Mouse (Mus musculus) natural killer cell, adult 2 months (primary cell): ENCODE results near the gene Rpl27a.
A peak's percentile ranks its signal among the peaks of the same experiment; 100 is the strongest.

Experiments used
- DNase-seq, 2 experiments: peaks; one replicate each; pipeline ENCODE4 v3.0.0; 2022; ENCODE audit warnings: low spot score in 2 of 2

The Rpl27a gene

DNA sequence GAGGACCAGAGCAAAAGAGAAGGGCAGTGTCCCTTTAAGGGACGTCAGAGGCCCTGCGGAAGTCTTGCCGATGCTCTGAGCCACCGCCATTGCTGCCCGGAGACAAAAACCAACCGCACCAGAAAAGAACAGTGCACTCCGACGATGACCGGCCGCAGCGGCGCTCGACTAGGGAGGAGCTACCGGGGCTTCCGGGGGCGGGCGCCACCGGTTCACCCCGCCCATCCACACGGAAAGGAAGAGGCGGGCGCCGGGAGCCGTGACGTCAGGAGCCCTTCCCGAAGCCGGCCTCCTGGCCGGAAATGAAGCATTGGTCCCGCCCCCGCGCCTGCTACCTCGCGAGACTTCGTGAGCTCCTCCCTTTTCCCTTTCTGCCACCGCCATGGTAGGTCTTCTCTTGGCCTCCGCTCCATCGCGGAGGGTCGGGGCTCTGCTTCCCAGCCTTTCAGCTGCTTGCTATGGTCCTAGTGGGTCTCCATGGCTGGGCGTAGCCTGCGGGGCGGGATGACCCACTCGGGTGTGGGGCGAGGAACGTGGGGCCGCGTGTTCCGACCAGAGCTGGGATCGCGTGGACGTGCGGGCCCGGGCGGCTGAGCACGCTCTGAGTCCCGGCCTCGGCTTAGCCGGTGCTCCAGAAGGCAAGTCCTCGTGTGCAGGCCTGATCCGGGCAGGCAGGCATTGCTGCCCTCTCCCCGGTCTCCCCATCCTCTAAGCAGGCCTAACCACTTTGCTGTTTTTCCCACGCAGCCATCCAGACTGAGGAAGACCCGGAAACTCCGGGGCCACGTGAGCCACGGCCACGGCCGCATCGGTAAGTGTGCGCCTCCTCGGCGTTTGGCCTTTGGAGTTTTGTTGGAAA, at the start of gene Rpl27a:
Gene Rpl27a (plus strand): TSS at position 310 of the 859 bp plus-strand sequence.
- DNase-seq = peak; percentile 99

GRCm38 (mm10) chr7:109470700-109471099, 48.2 kb upstream of the Rpl27a start:
- no peak for DNase-seq

DNA sequence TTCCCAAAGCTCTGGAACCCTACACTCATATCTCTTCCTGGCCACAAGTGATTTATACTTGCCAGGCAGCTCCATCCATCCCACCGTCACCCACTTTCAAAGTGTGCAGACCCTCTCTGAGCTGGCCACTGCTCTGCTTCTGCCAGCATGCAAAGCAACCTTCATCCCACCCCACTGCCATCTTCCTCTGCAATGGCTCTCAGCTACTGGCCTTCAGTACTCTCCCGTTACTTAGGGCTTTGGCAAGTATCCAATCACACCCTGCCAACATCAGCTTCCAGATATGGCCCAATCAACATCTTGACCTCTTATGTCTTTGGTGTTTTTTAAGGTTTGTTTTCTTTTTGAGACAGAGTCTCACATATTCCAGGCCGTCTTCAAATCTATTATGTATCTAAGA, 41.0 kb upstream of the Rpl27a start:
- DNase-seq = no peak

DNA sequence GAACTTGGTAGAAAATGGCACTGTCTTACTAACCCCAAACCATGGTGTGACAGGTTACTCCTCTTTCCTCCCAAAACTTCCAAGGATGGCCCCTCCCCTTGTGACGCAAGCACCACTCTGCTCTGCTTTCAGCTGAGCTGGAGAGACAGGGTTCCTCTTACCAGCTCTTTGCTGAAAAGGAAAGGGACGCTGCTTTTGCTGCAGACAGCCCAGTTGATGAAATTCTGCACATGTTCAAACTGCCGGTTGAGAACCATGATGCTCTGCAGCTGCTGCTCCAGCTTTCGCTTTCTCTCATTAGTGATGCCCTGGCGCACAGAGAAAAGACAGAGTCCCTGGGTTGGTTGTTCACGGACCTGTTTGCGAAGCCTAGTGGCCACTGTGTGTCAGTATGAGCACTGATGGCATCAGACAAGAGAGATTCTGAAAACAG, 38.2 kb upstream of the Rpl27a start:
- DNase-seq = peak; percentile 7 to 8

DNA sequence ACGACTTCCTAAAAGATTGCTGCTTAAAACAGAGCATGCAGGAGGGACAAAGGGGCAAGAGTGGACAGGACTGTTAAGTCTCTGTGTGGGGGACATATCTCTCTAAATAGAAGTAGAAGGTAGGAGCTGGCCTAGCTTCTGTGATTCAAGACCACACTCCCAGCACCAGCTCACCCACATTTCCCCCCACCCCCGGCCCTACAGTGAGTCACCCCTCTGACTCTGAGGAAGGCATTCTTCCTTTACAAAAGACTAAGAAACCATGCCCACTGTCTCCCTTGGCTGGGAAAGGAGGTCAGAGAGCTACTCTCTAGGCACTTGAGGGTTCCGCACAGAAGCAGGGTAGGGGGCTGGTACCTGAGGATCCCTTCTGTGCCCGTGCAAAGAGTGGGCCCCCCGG, 34.7 kb upstream of the Rpl27a start:
- no peak for DNase-seq

GRCm38 (mm10) chr7:109492616-109493318, 26.2 kb upstream of the Rpl27a start:
- DNase-seq = no peak

GRCm38 (mm10) chr7:109493319-109494316, 25.3 kb upstream of the Rpl27a start:
- DNase-seq = no peak

- no peak for DNase-seq
These were observed 21.4 kb upstream of the Rpl27a start for GRCm38 (mm10) chr7:109497507-109497906.

DNA sequence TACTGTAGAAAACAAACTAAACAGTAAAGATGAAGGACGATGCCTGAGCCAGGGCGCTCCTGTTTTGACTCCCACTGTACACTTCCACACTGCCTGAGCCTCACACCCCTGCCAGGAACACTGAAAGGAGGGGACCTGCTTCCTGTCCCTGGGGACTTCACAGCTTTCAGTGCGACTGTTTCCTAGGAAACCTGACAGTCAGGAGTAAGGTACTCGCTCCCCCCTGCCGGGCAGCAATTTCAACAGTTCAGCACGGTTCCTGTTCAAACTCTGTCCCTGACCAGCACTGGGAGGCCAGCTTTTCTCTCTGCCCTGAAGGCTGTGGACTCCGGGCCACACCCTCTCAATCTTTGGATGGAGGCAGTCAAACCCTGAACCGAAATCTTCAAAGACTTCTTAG, 11.8 kb upstream of the Rpl27a start:
- DNase-seq = no peak

DNA sequence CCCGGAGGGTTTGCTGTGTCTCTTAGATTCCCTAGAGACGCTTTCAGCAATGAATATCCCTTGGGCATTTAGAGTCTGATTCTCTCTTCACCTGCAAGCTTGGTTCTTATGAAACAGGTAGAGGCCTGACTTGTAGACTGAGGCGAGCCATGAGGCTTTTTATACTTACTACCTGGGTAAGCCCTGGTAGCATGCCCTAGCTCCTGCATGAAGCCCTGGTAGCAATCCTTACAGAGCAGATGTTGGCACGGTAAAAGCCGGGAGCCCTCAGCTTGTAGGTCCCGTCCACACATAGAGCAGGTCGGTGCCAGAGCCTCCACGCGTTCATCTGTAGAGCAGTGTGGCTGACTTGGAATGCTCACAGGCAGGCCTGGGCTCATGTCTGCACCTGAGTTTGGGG, 11.4 kb upstream of the Rpl27a start:
- DNase-seq = no peak

- DNase-seq = no peak
These were observed 10.9 kb upstream of the Rpl27a start, which contains the start of gene Trim66 for GRCm38 (mm10) chr7:109508034-109508433. Trim66 (minus strand) TSS chr7:109508134.

- peak in 1 of 2 experiments; percentile 24 for DNase-seq
These were observed 8.1 kb upstream of the Rpl27a start for GRCm38 (mm10) chr7:109510799-109511198.

DNA sequence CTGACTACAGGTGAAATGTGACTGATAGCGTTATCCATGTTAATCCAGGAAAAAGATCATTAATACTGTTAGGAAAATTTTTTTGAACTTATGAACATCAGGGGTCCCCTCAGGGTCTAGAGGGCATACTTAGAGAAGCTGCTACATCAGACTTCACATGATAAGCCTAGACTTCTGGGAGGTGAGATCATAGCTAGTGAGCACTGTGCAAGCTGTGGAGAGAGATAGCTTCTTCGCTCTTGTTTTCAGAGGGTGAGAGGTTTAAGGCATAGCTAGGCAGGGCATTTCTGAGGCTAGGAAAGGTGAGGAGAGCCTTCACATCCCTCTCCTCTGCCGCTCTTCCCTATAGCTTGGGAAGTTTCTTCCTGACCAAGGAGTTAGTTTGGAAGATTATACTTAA, 7.1 kb upstream of the Rpl27a start:
- DNase-seq = no peak

- no peak for DNase-seq
These were observed 2.4 kb upstream of the Rpl27a start for GRCm38 (mm10) chr7:109516500-109516899.

DNA sequence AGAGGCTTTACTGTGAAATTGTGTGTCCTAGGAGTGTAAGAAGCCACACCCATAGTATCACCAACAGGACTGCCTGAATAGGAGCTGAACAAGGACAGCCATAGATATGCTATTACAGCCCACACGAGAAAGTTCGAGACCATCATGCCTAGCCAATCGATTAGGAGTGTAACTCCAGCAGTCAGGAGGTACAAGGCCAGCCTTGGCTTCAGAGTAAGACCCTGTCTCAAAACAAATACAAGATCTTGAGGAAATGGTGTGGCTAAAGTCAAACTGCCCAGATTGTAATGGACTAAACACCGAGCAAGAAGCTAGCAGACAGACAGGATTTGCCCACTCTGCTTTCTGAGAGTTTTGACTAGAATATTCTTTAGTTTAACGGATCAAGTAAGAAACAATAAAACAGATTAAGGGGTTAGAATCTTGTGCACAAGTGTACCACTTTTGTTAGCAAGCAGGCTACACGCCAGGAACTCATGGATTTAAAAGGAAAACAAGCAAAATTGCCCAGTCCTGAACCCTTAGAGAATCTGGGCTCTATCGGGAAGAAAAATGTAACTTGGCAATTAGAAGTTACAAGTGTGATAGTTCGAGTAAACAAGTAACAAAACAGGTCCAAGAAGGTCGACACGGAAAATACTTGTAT, 788 bp upstream of the Rpl27a start:
- no peak for DNase-seq

GRCm38 (mm10) chr7:109519936-109520335, 989 bp downstream of the Rpl27a start:
- DNase-seq = no peak

DNA sequence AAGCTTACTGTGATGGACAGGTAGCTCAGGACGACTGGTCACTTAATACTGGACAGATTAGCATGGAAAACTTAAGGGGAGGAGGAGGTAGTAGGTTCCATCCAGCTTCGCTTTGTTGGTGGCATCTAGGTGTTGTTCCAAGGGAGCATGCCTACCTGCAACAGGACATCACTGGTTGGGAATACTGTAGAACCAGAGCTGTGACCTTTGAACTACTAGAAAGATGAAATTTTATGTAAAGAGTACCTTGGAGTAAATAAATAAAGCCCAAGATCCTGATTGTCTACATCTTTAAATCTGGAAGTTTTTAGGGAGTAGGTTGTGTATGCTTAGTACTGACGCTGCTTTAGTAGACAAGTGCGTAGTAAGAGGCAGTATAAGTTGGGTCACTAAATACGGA, 3.1 kb downstream of the Rpl27a start:
- DNase-seq = no peak

DNA sequence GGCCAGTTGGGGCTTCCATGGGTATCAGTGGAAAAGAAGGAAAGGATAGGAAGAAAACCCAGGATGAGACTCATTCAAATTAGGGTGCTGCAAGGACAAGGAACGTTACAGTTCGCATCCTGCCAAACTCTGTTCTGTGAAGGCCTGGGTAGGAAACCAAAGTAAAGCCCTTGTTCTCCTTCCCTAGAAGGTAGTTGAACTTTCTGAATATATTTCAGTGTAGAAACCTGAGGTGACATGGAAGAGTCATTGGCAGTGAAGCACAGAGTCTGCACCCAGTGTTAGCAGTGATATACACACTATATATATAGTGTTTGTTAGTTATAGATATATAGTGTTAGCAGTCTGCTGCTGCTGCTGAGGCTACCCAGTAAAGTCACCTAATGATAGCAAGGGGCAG, 4.4 kb downstream of the Rpl27a start:
- no peak for DNase-seq

DNA sequence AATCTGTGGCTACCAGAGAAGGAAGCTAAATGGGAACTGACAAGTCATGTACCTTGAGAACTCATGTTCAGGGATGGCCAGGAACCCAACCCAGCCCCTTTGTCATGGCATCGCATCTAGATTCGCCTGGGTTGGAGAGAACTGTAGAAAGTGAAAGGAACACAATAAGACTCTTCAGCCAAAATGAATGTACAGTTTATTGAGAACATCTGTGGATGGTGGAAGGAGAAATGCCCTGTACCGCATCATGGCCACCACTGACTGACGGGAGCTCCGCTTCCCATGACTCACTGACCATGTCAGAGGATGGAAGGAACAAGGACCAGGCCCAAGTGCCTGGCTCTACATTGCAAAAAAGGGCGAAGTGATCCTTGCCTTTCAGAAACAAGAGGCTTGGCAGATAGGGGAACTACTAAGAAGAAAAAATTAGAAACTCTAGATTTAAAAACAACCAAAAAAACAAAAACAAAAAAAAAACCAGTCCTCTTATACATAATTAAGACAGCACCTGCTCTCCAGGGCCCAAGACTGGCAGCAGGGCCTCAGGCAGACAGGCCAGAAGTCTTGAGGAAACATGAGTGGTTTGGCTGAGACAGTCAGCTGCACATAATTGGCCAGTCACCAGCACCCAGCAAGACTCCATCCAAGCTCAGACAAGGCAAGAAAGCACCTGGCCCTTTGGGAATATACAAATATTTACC, 4.9 kb downstream of the Rpl27a start:
- DNase-seq = no peak

- DNase-seq = no peak
These were observed 5.4 kb downstream of the Rpl27a start for GRCm38 (mm10) chr7:109524442-109524744.

DNA sequence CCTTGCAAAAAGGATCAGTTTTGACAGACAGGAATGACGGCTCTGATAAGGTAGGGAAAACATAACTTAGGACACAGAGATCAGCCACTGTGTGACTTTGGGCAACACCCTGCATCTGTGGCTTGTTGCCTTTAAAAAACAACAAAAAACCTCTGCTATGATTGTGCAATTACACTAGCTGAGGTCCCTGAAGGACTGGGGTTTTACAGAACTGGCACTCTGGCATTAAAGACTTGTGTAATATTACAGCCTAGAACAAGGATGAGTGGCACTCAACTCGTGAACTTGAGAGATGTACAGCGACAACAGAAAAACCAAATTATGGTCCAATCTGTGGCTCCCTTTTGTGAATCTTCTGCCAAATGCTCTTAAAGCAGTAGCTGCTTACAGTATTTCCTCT, 5.8 kb downstream of the Rpl27a start:
- DNase-seq = no peak
